Mouse (Mus musculus): ENCODE data around the gene Tmem11.

- TF ChIP-seq CTCF (IDR thresholded peaks at IDR 0.05; ENCODE audit: low read depth, low read length), result no peak
- no peak for TF ChIP-seq GATA1 (IDR thresholded peaks at IDR 0.05; ENCODE audit: borderline replicate concordance, low read length)
Measured at GRCm38 (mm10) chr11:60909626-60910025, 30.6 kb upstream of the Tmem11 start.

Measured in G1E (cell line).